In the genomic region with DNA sequence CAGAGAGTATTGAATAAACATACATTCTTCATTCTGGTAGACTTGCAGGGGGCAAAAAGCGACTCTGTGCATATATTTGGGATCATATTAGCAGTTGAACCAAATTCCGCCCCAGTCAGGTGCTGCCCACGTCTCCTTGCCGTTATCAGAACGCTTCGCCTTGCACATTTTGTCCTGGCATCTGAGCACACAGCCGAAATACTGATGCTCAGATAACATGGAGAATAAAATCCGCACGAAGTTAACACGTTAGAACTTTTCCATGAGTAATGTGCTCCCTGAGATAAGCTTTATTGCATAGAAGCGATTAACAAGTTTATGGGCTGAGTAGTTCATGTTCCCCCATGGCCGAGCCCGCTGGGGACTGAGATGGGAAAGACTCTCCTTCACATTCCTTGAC, we compare ENCODE assay signal across 21 mouse cellular contexts.
DNase-seq lines count a peak whose midpoint lies in the region; ATAC-seq lines count a peak whose summit lies in the region.
"Had no signal": no experiment of that assay in that cellular context is flagged by ENCODE, and none has a peak within 500 bp of the region (broad histone marks: within the 10 kb centered on the region; RNA-seq: fewer than 3 reads in every experiment).

No protein-coding gene starts in this region.

- 63% methylated on average over 13 of the region's 13 CpGs for WGBS in intestine, embryonic 14.5 days
- 65% methylated on average over 13 of the region's 13 CpGs for WGBS in intestine, embryonic 16.5 days
- WGBS in liver, embryonic 15.5 days (ENCODE audit: insufficient replicate concordance): 43% methylated on average over 13 of the region's 13 CpGs
- WGBS in midbrain, embryonic 16.5 days: 92% methylated on average over 13 of the region's 13 CpGs
- WGBS in forebrain, embryonic 15.5 days: 97% methylated on average over 13 of the region's 13 CpGs

- H3K9me3 ChIP-seq in intestine, embryonic 14.5 days (ENCODE audit: control insufficient read depth, low read length): no peaks in the 10 kb centered on the region
- no peaks in the 10 kb centered on the region for H3K9me3 ChIP-seq in intestine, embryonic 16.5 days (ENCODE audit: control insufficient read depth, low read length)
- H3K9me3 ChIP-seq in liver, embryonic 15.5 days (replicated peaks): no peaks in the 10 kb centered on the region
- no peaks in the 10 kb centered on the region for H3K9me3 ChIP-seq in midbrain, embryonic 16.5 days (replicated peaks; ENCODE audit: control insufficient read depth, low read length, poor library complexity, severe bottlenecking)
- H3K9me3 ChIP-seq in forebrain, embryonic 15.5 days: no peaks in the 10 kb centered on the region
- H3K9me3 ChIP-seq: embryonic facial prominence, embryonic 12.5 days; heart, embryonic 15.5 days had no signal

- H3K27ac ChIP-seq in intestine, embryonic 14.5 days (ENCODE audit: low read depth): no peak overlapping the region
- no peak overlapping the region for H3K27ac ChIP-seq in intestine, embryonic 16.5 days (ENCODE audit: low read length)
- no peak overlapping the region for H3K27ac ChIP-seq in liver, embryonic 15.5 days (replicated peaks)
- no peak overlapping the region for H3K27ac ChIP-seq in midbrain, embryonic 16.5 days (ENCODE audit: low read length)
- H3K27ac ChIP-seq in forebrain, embryonic 15.5 days (replicated peaks): no peak overlapping the region
- H3K27ac ChIP-seq: embryonic facial prominence, embryonic 12.5 days; heart, adult 2 months; heart, embryonic 15.5 days; hindbrain, embryonic 10.5 days; hindbrain, embryonic 14.5 days had no signal

- H3K36me3 ChIP-seq in intestine, embryonic 14.5 days (ENCODE audit: control insufficient read depth, insufficient read depth, low read length): no peaks in the 10 kb centered on the region
- H3K36me3 ChIP-seq in intestine, embryonic 16.5 days (ENCODE audit: control insufficient read depth, insufficient read depth, low read length): no peaks in the 10 kb centered on the region
- no peaks in the 10 kb centered on the region for H3K36me3 ChIP-seq in liver, embryonic 15.5 days (replicated peaks)
- H3K36me3 ChIP-seq in midbrain, embryonic 16.5 days (ENCODE audit: control insufficient read depth, insufficient read depth, low read length): no peaks in the 10 kb centered on the region
- H3K36me3 ChIP-seq in forebrain, embryonic 15.5 days: no peaks in the 10 kb centered on the region
- H3K36me3 ChIP-seq: embryonic facial prominence, embryonic 12.5 days; heart, embryonic 15.5 days; hindbrain, embryonic 10.5 days had no signal

- no peak overlapping the region for H3K4me3 ChIP-seq in intestine, embryonic 14.5 days (ENCODE audit: low read depth, low read length)
- no peak overlapping the region for H3K4me3 ChIP-seq in intestine, embryonic 16.5 days (ENCODE audit: low read length)
- no peak overlapping the region for H3K4me3 ChIP-seq in liver, embryonic 15.5 days (replicated peaks)
- no peak overlapping the region for H3K4me3 ChIP-seq in midbrain, embryonic 16.5 days (ENCODE audit: low read depth, low read length)
- H3K4me3 ChIP-seq in forebrain, embryonic 15.5 days: no peak overlapping the region
- H3K4me3 ChIP-seq: embryonic facial prominence, embryonic 12.5 days; heart, adult 2 months; heart, embryonic 15.5 days; hindbrain, embryonic 10.5 days had no signal

- no peaks in the 10 kb centered on the region for H3K27me3 ChIP-seq in intestine, embryonic 14.5 days (replicated peaks; ENCODE audit: control insufficient read depth, insufficient read depth, low read length)
- no peaks in the 10 kb centered on the region for H3K27me3 ChIP-seq in intestine, embryonic 16.5 days (replicated peaks; ENCODE audit: control insufficient read depth, insufficient read depth, low read length)
- peaks cover 7% of the 10 kb centered on the region; the same call in 1 of the 2 replicates for H3K27me3 ChIP-seq in liver, embryonic 15.5 days
- H3K27me3 ChIP-seq in midbrain, embryonic 16.5 days (ENCODE audit: control insufficient read depth, insufficient read depth, low read depth, low read length): no peaks in the 10 kb centered on the region
- no peaks in the 10 kb centered on the region for H3K27me3 ChIP-seq in forebrain, embryonic 15.5 days
- H3K27me3 ChIP-seq: embryonic facial prominence, embryonic 12.5 days; heart, embryonic 15.5 days had no signal

- H3K4me2 ChIP-seq in intestine, embryonic 14.5 days (ENCODE audit: low read length): no peak overlapping the region
- no peak overlapping the region for H3K4me2 ChIP-seq in intestine, embryonic 16.5 days (ENCODE audit: low read depth, low read length)
- no peak overlapping the region for H3K4me2 ChIP-seq in liver, embryonic 15.5 days
- H3K4me2 ChIP-seq in midbrain, embryonic 16.5 days (ENCODE audit: low read length): no peak overlapping the region
- no peak overlapping the region for H3K4me2 ChIP-seq in forebrain, embryonic 15.5 days (replicated peaks)
- H3K4me2 ChIP-seq: embryonic facial prominence, embryonic 12.5 days; heart, embryonic 11.5 days; heart, embryonic 15.5 days; hindbrain, embryonic 14.5 days had no signal

- no peaks in the 10 kb centered on the region for H3K4me1 ChIP-seq in intestine, embryonic 14.5 days (replicated peaks; ENCODE audit: control insufficient read depth, insufficient read depth, low read length)
- H3K4me1 ChIP-seq in intestine, embryonic 16.5 days (ENCODE audit: control insufficient read depth, insufficient read depth, low read length): no peaks in the 10 kb centered on the region
- 0 out of 2 replicates have a peak, but pooled peaks cover 7% of the 10 kb centered on the region for H3K4me1 ChIP-seq in liver, embryonic 15.5 days (replicated peaks)
- H3K4me1 ChIP-seq in midbrain, embryonic 16.5 days (ENCODE audit: control insufficient read depth, insufficient read depth, low read length): no peaks in the 10 kb centered on the region
- no peaks in the 10 kb centered on the region for H3K4me1 ChIP-seq in forebrain, embryonic 15.5 days
- H3K4me1 ChIP-seq: embryonic facial prominence, embryonic 12.5 days; hindbrain, embryonic 10.5 days had no signal

- H3K9ac ChIP-seq in intestine, embryonic 14.5 days (ENCODE audit: low read length): no peak overlapping the region
- H3K9ac ChIP-seq in intestine, embryonic 16.5 days (ENCODE audit: low read depth, low read length): no peak overlapping the region
- no peak overlapping the region for H3K9ac ChIP-seq in liver, embryonic 15.5 days
- no peak overlapping the region for H3K9ac ChIP-seq in midbrain, embryonic 16.5 days (ENCODE audit: low read depth, low read length)
- no peak overlapping the region for H3K9ac ChIP-seq in forebrain, embryonic 15.5 days (replicated peaks)
- H3K9ac ChIP-seq: embryonic facial prominence, embryonic 12.5 days; heart, embryonic 15.5 days; hindbrain, embryonic 14.5 days had no signal

- DNase-seq in intestine, embryonic 14.5 days (ENCODE audit: low spot score): peak; percentile 46
- no peak for DNase-seq in liver
- peak; percentile 11 for DNase-seq in c-Kit-positive CD71-positive TER-119-positive erythroid progenitor cells, embryonic 14.5 days (ENCODE audit: low spot score)
- DNase-seq: adrenal gland, adult 8-10 months; adrenal gland, postnatal 36 days; cerebellum, adult 11 months; cerebellum, adult 8-10 months; cerebellum, postnatal 14 days; gastrocnemius, postnatal 10 days; heart, adult 2 months had no signal

- ATAC-seq in intestine, embryonic 14.5 days (replicated peaks; ENCODE audit: low FRiP score, low TSS enrichment, low read depth): no peak
- no peak for ATAC-seq in intestine, embryonic 16.5 days
- ATAC-seq in liver, embryonic 15.5 days (ENCODE audit: insufficient read depth): peak; percentile 44; the same call in 1 of the 2 replicates
- ATAC-seq in megakaryocyte-erythroid progenitor cell, adult 5-6 weeks (replicated peaks; ENCODE audit: low FRiP score, low TSS enrichment, poor library complexity, severe bottlenecking): peak; percentile 50
- no peak for ATAC-seq in midbrain, embryonic 16.5 days
- ATAC-seq in forebrain, embryonic 15.5 days (replicated peaks): no peak
- ATAC-seq: forebrain, embryonic 16.5 days had no signal

Comparison
In these comparisons a context has a peak if more than half of its experiments do, and no peak if none do; other contexts are left out.
1. ATAC-seq: peak in liver, embryonic 15.5 days (single experiment) and megakaryocyte-erythroid progenitor cell, adult 5-6 weeks (single experiment); none in intestine, embryonic 14.5 days (single experiment), intestine, embryonic 16.5 days (single experiment), midbrain, embryonic 16.5 days (single experiment) and forebrain, embryonic 15.5 days (single experiment).